Mouse (Mus musculus) brown adipose tissue, adult 24 weeks (tissue): ENCODE measurements around the gene Pla2g2f. TPM values are rescaled to one million over a fixed set of nuclear protein-coding genes. Genes with fewer than 3 reads are reported as not detected.

Source experiments
- H3K27ac ChIP-seq: fragments of 200-500 bp; replicated peaks from 2 replicates; pipeline ENCODE4 v1.5.1; 2012; ENCODE audit warnings: low read depth, mild to moderate bottlenecking, low read length
- H3K4me1 ChIP-seq: fragments of 200-500 bp; 2 replicates; pipeline ENCODE4 v1.6.1; 2012; ENCODE audit warnings: low read length, mixed read lengths; ENCODE audit not compliant: control insufficient read depth, insufficient read depth, insufficient read length
- H3K4me3 ChIP-seq: fragments of 200-500 bp; 2 replicates; pipeline ENCODE4 v1.5.1; 2012; ENCODE audit warnings: low read depth, mild to moderate bottlenecking, low read length, moderate library complexity; ENCODE audit not compliant: insufficient read depth
- polyA plus RNA-seq: library from polyadenylated mRNA; stranded (reverse); fragments of >200 nt; gene quantifications from 2 replicates; pipeline ENCODE4 v1.2.4, GENCODE M21; 2012; ENCODE audit not compliant: missing spikeins, insufficient read depth, insufficient read length

Gene Pla2g2f
- polyA plus RNA-seq, 1 experiment: not detected

GRCm38 (mm10) chr4:138782098-138782497, 24.7 kb upstream of the Pla2g2f start:
- peaks cover 9% of the 10 kb centered on the region for H3K4me1 ChIP-seq
- H3K27ac ChIP-seq: no peak overlapping the region
- no peak overlapping the region for H3K4me3 ChIP-seq

GRCm38 (mm10) chr4:138780300-138780699, 22.9 kb upstream of the Pla2g2f start:
- Histone ChIP-seq H3K27ac (no peak overlapping the region), H3K4me3 (no peak overlapping the region), H3K4me1 (peaks cover 9% of the 10 kb centered on the region)

DNA sequence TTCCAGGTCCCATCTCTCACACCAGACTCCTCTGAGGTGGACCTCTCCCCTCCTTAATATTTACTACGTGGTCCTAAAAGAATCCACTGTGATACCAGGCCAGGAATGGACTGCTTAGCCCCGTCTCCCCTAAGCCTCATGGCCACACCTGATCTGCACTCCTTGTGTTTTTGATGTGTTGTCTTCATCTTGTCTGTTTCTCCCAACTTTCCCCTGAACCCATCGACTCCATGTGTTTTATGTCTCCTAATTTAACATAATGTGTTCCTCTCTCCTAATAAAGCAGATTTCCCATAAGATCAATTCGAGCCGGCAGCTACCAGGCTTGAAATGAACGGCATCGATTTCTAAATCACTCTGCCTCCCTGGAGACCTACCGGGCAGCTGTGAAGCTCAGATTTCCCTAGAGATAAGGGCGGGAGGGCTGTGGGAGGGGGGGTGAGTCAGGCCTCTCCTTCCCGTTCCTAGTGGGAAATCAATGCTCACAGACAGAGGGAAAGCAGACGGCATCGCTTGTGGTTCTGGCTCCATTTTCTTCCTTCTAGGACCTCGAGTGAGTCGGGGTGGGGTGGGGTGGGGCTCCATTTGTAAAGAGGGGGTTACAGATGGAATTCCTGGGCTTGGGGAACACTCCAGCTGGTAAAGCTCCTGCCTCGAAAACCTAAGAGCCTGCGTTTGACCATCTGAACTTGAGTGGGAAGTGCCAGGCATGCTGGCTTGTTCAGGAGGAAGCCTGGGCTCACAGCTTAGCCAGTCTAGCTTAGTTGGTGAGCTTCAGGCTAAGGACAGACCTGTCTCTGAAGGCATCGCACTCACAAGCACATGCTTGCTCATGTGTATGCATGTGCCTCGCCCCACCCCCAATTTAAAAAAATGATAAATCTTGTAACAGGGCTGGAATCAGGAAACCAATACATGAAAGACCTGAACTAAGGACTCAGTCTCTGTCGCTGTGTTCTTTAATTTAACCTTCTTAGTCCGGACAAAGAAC, 20.3 kb upstream of the Pla2g2f start:
- H3K4me3 ChIP-seq: no peak overlapping the region
- no peak overlapping the region for H3K27ac ChIP-seq
- peaks cover 9% of the 10 kb centered on the region for H3K4me1 ChIP-seq

GRCm38 (mm10) chr4:138775435-138775834, 18.0 kb upstream of the Pla2g2f start, which contains the start of gene Pla2g2d:
Pla2g2d (plus strand) TSS chr4:138775735.
- Histone ChIP-seq H3K4me1 (peaks cover 5% of the 10 kb centered on the region; the same call in 1 of the 2 replicates), H3K27ac (no peak within 1 kb of the TSS), H3K4me3 (no peak within 1 kb of the TSS)

- Histone ChIP-seq H3K4me3 (no peak overlapping the region), H3K4me1 (no peaks in the 10 kb centered on the region), H3K27ac (no peak overlapping the region)
Measured at GRCm38 (mm10) chr4:138772386-138772785, 15.0 kb upstream of the Pla2g2f start.

GRCm38 (mm10) chr4:138771970-138772369, 14.5 kb upstream of the Pla2g2f start:
- Histone ChIP-seq H3K4me1 (no peaks in the 10 kb centered on the region), H3K4me3 (no peak overlapping the region), H3K27ac (no peak overlapping the region)

DNA sequence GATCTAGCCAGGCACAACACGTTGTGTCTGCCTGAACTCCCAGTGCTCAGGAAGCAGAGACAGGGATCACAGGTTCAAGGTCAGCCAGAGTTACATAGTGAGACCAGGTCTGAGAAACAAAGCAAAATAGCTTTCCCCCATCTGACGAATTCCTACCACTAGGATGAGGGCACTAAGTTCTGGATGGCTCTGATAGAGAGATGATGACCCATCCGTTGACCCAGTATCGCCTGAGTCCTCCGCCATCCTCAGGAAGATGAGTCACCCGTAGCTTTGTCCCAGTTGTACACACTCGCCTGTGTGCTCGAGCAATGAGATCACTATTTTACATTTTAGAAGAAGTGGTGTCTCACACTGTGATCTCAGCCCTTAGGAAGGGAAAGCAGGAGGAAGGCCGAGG, 4.8 kb upstream of the Pla2g2f start:
- no peaks in the 10 kb centered on the region for H3K4me1 ChIP-seq
- no peak overlapping the region for H3K27ac ChIP-seq
- no peak overlapping the region for H3K4me3 ChIP-seq

DNA sequence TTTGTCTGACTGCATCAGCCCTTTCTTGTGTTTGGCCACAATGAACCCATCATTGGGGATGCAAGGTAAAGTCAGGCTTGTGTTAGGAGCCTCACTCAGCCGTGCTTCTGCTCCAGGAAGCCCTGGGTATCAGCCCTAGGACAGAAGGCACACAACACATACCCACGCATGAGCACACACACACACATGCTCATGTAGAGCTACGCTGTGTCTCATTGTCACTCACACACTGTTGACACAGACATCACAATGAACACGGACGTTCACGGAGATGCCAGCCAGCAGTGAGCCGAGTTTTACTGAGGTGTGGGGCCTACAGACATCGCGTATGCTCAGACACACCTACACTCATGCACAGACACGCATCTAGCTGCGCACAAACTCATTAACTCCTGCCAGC, 1.4 kb downstream of the Pla2g2f start:
- Histone ChIP-seq H3K4me3 (no peak overlapping the region), H3K4me1 (no peaks in the 10 kb centered on the region), H3K27ac (no peak overlapping the region)

- H3K4me1 ChIP-seq: no peaks in the 10 kb centered on the region
Measured at GRCm38 (mm10) chr4:138755439-138755838, 2.0 kb downstream of the Pla2g2f start.

DNA sequence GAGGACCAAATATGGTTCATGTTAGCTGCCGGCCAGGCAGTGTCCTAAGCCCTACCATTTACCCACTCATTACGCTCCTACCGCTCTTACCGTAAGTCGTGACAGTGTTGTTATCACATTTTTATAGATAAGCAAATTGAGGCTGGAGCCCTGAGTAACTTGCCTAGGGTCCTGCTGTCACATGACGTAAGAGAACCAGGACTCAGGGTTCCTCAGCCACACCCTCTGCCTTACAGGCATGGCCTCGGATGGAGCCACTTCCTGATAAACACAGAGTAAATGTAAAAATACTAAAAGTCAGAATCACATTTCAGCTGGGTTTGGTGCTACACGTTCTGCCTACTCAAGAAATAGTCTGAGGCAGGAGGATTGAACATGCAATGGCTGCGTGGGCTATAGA, 3.0 kb downstream of the Pla2g2f start:
- H3K4me3 ChIP-seq: no peak overlapping the region

More at GRCm38 (mm10) chr4:138755439-138755838, 2.0 kb downstream of the Pla2g2f start:
- Histone ChIP-seq H3K27ac (no peak overlapping the region), H3K4me3 (no peak overlapping the region)

GRCm38 (mm10) chr4:138753608-138754007, 3.8 kb downstream of the Pla2g2f start:
- no peak overlapping the region for H3K4me3 ChIP-seq
- no peak overlapping the region for H3K27ac ChIP-seq
- H3K4me1 ChIP-seq: no peaks in the 10 kb centered on the region

More for the DNA sequence above, 3.0 kb downstream of the Pla2g2f start:
- Histone ChIP-seq H3K4me1 (no peaks in the 10 kb centered on the region), H3K27ac (no peak overlapping the region)

GRCm38 (mm10) chr4:138752603-138753002, 4.8 kb downstream of the Pla2g2f start:
- Histone ChIP-seq H3K4me1 (no peaks in the 10 kb centered on the region), H3K27ac (no peak overlapping the region), H3K4me3 (no peak overlapping the region)

- Histone ChIP-seq H3K27ac (no peak overlapping the region), H3K4me1 (no peaks in the 10 kb centered on the region), H3K4me3 (no peak overlapping the region)
Measured at GRCm38 (mm10) chr4:138748369-138749072, 8.9 kb downstream of the Pla2g2f start.

DNA sequence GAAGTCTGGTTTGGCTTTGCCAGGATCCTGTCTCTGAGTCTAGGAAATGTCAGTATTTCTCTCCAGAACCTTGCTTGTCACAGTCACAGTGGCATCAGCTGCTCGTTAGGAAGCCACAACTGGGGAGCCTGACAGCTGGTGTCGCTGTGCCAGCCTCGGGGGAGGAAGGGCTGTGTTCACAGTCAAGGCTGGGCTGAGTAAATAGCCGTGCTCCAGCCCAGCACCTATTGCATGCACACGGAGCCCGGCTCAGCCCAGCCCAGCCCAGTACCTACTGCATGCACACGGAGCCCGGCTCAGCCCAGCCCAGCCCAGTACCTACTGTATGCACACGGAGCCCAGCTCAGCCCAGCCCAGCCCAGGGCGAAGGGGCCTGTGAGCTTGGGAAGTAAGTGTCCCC, 9.6 kb downstream of the Pla2g2f start:
- no peak overlapping the region for H3K4me3 ChIP-seq
- no peaks in the 10 kb centered on the region for H3K4me1 ChIP-seq
- no peak overlapping the region for H3K27ac ChIP-seq

DNA sequence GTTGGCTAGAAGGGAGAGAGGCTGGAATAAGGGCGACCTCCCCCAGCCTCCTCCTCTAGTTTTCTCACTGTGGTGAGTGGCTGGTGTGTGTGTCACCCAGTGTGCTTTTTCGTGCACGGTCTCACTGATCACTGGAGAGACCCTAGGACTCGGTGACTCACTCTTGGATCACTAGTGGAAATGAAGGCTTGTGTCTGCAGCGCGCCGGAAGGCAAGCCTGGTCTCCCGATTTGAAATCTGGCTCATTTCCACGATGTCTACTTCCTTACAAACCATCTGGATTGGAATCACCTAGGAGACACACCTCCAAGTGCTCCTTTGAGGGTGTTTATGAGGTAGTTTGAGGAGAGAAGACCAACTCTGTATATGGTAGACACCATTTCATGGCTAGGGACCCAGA, 10.6 kb downstream of the Pla2g2f start:
- no peaks in the 10 kb centered on the region for H3K4me1 ChIP-seq
- no peak overlapping the region for H3K27ac ChIP-seq
- no peak overlapping the region for H3K4me3 ChIP-seq
